Mouse (Mus musculus) left cerebral cortex, adult 6 months (tissue): ENCODE measurements around the gene Adamtsl3. TPM values are rescaled to one million over a fixed set of nuclear protein-coding genes. Genes with fewer than 3 reads are reported as not detected.

Source experiments
- long read RNA-seq, 2 experiments: library from polyadenylated mRNA; unstranded; transcript quantifications; one replicate each; pipeline ENCODE4 v2.0.0; 2019 to 2020
- polyA plus RNA-seq: library from polyadenylated mRNA; unstranded; fragments of <200 nt; fragmentation: Nextera tagmentation; gene quantifications from 2 replicates; pipeline ENCODE4 v1.2.3, GENCODE M21; 2021

Adamtsl3 gene
- polyA plus RNA-seq: 0.34 and 0.39 TPM in 2 replicates
- long read RNA-seq, experiment 1, partial matches to known transcripts: 0 of 1 reads
- long read RNA-seq, experiment 1, other reads (novel, unspliced or antisense): 1 of 1 reads
- long read RNA-seq, experiment 2, partial matches to known transcripts: 0 of 2 reads
- long read RNA-seq, experiment 2, other reads (novel, unspliced or antisense): 2 of 2 reads

DNA sequence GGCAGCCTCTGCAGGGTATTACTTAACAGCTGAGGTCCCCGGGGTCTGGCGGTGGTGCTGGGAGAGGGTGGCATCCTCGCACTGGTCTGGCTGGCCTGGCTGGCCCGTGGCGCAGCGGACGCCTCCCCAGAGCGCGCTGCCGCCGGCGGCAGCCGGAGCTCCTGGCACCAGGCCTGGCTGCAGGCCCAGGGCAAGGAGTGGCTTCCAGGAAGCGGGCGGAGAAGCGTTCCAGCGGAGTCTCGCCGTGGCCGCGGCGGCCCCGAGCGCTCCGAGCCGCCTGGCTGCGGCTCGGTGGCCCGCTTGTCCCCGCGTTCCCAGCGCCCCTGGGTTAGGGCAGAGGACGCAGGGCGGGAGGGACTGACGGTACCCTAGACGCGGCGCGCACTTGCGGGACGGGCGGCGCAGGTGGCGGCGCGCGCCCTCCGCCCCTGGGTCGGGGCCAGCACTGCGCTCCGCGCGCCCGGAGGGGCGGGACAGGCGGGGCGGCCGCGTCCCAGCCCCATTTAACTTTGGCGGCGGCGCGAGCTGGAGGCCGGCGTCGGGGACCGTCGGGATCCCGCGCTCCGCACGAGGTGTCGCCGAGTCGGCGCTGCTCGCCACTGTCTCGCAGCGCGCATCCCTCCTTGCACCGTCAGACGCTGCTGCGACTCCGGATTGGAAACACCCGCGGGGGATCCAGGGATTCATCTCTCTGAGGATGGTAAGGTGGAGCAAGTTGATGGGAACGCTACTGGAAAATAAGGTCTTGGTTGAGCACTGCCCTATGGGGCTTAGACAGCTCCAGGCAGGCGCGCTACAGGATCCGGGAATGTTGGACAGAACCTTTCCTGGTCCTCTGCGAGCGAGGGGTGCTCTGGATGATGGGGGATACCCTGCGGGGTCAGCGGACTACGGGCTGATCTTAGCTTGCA, at the start of gene Adamtsl3:
Gene Adamtsl3, plus strand, starts transcription at position 484 of the 911 bp plus-strand sequence.

DNA sequence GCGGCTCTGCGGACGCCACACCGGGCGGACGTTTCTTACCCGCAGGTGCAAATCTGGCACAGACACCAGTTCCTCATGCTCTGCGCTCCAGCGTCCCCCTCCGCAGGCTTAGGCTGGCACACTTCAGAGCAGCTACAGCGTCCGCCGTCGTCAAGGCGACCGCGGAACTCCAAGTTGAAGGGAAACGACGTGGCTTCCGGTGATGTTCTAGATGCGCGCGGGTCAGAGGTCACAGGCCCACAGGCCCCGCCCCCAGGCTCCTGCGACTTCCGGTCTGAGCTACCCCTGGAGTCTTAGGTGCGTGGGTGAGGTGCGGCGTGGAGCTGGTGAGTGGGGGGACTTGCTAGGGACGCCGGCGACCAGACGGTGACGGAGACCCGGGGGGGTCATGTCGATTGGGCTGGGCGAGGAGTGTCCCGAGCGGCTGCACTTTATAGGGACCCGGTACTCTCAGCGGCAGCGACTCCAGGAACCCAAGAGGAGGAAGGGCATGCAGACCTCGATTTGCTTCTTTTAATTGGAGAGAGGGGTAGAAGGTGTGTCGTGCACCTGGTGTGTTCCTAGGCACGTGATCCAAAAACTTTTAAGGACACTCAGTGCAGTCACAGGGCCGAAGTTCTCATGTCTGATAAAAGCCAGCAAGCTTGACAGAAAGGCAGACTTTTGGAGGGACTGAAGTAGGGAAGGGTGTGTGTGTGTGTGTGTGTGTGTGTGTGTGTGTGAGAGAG, 313.0 kb downstream of the Adamtsl3 start, which contains the start of the genes Saxo2 and Efl1:
Gene Saxo2, minus strand, starts transcription at position 176 of the 728 bp plus-strand sequence.
Gene Efl1, plus strand, starts transcription at position 262 of the 728 bp plus-strand sequence.

Other genes starting within 250 kb of the Adamtsl3 start
- 7.3 and 50.0 TPM in 2 replicates for gene Sh3gl3, start 161.9 kb upstream of the Adamtsl3 start, polyA plus RNA-seq